Mouse (Mus musculus) hindbrain, embryonic 15.5 days (tissue): Measurements from ENCODE around the gene Ubxn6. TPM values are rescaled to one million over a fixed set of nuclear protein-coding genes. Genes with fewer than 3 reads are reported as not detected.

Experiments used
- ATAC-seq: fragments of 200-750 bp; cut with Nextera tagmentation; 2 replicates; pipeline ENCODE4 v1.8.0; 2017; ENCODE audit warnings: low read depth, moderate number of reproducible peaks, moderate TSS enrichment; ENCODE audit not compliant: low FRiP score
- H3K27ac ChIP-seq: fragments of 300-500 bp; sonication (generic); replicated peaks from 2 replicates; pipeline ENCODE4 v1.5.1; 2015; ENCODE audit warnings: mild to moderate bottlenecking, inconsistent platforms
- H3K27me3 ChIP-seq: fragments of 300-500 bp; sonication (generic); 2 replicates; pipeline ENCODE4 v1.6.1; 2015; ENCODE audit warnings: control low read depth, inconsistent platforms
- H3K36me3 ChIP-seq: fragments of 300-500 bp; sonication (generic); 2 replicates; pipeline ENCODE4 v1.6.1; 2015; ENCODE audit warnings: control low read depth, inconsistent platforms
- H3K4me1 ChIP-seq: fragments of 300-500 bp; sonication (generic); replicated peaks from 2 replicates; pipeline ENCODE4 v1.6.1; 2015; ENCODE audit warnings: control low read depth, inconsistent platforms
- H3K4me2 ChIP-seq: fragments of 300-500 bp; sonication (generic); 2 replicates; pipeline ENCODE4 v1.6.1; 2015; ENCODE audit warnings: moderate library complexity, mild to moderate bottlenecking, inconsistent platforms
- H3K4me3 ChIP-seq: fragments of 300-500 bp; sonication (generic); 2 replicates; pipeline ENCODE4 v1.5.1; 2015; ENCODE audit warnings: mild to moderate bottlenecking, inconsistent platforms
- H3K9ac ChIP-seq: fragments of 300-500 bp; sonication (generic); 2 replicates; pipeline ENCODE4 v1.6.1; 2015; ENCODE audit warnings: inconsistent platforms
- H3K9me3 ChIP-seq: fragments of 300-500 bp; sonication (generic); 2 replicates; pipeline ENCODE4 v1.6.1; 2016; ENCODE audit warnings: control low read depth, inconsistent platforms
- WGBS: fragments of 180-500 bp; shearing (Covaris S2); methylation state at CpG from one replicate; pipeline ENCODE4 v1.1.7; 2015; 5-methylcytosine and 5-hydroxymethylcytosine counted together
- polyA plus RNA-seq: library from polyadenylated mRNA; unstranded; fragments of >200 nt; fragmentation: Nextera tagmentation; extraction: Ambion mirVana; gene quantifications from 2 replicates; pipeline ENCODE4 v1.2.1, GENCODE M21; 2015

Ubxn6 gene
- polyA plus RNA-seq, 1 experiment from 2014 or later = 76.1 TPM

DNA sequence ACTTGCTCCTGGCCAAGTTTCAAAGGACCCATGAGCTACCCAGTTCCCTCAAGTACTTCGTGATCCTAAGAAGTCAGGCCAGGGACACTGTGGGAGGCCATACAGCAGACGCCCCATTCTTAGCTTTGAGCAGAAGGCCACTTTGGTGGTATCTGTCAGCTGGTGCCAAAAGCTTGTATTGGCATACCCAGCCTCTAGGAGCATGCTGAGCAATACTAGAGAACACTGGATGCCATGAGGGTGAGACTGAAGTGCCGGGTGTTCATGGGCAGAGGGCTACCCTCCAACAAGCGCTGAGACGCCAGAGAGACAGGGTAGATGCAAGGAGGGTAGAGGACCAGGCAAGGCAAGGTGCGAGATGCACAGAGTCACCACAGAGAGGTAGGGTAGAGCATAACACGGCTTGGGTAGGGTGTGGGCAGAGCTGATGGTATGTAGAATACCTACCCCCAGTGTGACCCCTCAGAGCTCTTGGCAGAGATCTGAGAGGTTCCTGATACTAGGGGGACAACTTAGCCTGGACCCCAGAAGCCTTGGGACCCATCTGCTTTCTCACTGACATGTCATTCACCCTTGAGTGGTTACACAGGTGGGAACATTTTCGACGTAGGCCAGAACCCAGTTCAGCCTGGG lies 44.5 kb downstream of the Ubxn6 start:
- H3K4me3 ChIP-seq = no peak overlapping the region
- WGBS = 84% methylated on average over 9 of the region's 9 CpGs
- no peaks in the 10 kb centered on the region for H3K27me3 ChIP-seq
- H3K4me2 ChIP-seq = no peak overlapping the region
- H3K9ac ChIP-seq = no peak overlapping the region
- no peak for ATAC-seq
- peaks cover 43% of the 10 kb centered on the region for H3K4me1 ChIP-seq
- no peak overlapping the region for H3K27ac ChIP-seq
- H3K36me3 ChIP-seq = peaks cover 9% of the 10 kb centered on the region; the same call in 1 of the 2 replicates
- no peaks in the 10 kb centered on the region for H3K9me3 ChIP-seq

DNA sequence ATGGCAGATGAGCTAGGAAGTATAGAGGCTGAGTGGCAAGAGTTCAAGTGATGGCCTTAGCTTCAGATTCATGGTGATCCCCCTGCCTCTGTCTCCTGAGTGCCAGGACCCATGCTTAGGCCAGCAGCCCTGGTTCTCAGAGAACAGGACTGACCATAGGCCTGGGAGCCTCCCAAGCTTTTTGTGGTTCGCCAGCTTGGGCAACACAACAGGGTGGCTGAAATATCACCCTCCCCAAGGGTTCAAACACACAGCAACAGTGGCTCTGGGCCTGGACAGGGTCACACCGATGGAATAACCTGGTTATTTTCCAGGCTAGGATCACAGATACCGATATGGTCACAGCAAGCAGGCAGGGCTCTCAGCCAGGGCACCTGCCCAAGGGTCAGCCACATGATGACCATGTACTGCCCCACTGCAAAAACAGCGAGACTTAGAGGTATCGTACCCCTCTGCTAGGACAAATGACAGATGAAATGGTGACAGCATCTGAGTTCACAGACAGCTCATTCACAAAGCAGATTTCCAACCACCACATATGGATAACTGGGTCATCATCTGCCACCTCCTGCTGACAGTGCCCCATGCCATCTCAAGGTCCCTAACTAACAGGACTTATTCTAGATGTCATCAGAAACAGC lies 46.9 kb downstream of the Ubxn6 start:
- Histone ChIP-seq H3K9me3 (no peaks in the 10 kb centered on the region), H3K36me3 (peaks cover 3% of the 10 kb centered on the region; the same call in 1 of the 2 replicates), H3K9ac (no peak overlapping the region), H3K4me1 (peaks cover 29% of the 10 kb centered on the region), H3K27ac (no peak overlapping the region), H3K4me2 (no peak overlapping the region), H3K4me3 (no peak overlapping the region), H3K27me3 (no peaks in the 10 kb centered on the region)
- no peak for ATAC-seq
- 94% methylated on average over 5 of the region's 5 CpGs for WGBS

- Histone ChIP-seq H3K36me3 (peaks cover 3% of the 10 kb centered on the region; the same call in 1 of the 2 replicates), H3K27ac (no peak overlapping the region), H3K4me1 (peaks cover 31% of the 10 kb centered on the region), H3K4me2 (no peak overlapping the region), H3K27me3 (no peaks in the 10 kb centered on the region), H3K4me3 (no peak overlapping the region), H3K9me3 (no peaks in the 10 kb centered on the region), H3K9ac (no peak overlapping the region)
- 82% methylated on average over 1 of the region's 1 CpGs for WGBS
- ATAC-seq = no peak
Measured at GRCm38 (mm10) chr17:56026881-56027280, 47.9 kb downstream of the Ubxn6 start.

DNA sequence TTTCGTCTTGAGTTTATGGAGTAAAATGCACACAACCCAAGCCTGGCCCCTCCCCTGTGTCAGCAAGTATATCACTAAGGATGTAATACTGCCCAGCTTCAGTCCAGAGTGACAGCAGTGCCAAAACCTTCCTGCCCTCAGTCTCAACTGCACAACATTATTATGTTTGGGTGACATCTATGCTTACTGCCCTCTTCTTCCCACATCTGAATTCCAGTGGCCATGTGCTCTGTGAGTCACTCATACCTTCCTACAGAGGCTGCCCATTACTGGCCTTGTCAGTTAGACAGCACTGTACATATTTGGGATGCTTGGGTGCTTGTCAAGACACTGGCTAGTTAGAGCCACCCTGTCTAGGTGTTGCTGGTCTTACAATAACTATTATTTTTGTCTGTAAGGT lies 48.5 kb downstream of the Ubxn6 start:
- Histone ChIP-seq H3K9me3 (no peaks in the 10 kb centered on the region), H3K27ac (no peak overlapping the region), H3K27me3 (no peaks in the 10 kb centered on the region), H3K4me1 (peaks cover 37% of the 10 kb centered on the region), H3K9ac (no peak overlapping the region), H3K36me3 (peaks cover 3% of the 10 kb centered on the region; the same call in 1 of the 2 replicates), H3K4me3 (no peak overlapping the region), H3K4me2 (no peak overlapping the region)
- no peak for ATAC-seq
- WGBS = 89% methylated on average over 1 of the region's 1 CpGs

GRCm38 (mm10) chr17:56024931-56025330 lies 49.9 kb downstream of the Ubxn6 start:
- H3K4me3 ChIP-seq = no peak overlapping the region
- H3K27ac ChIP-seq = no peak overlapping the region
- peaks cover 3% of the 10 kb centered on the region; the same call in 1 of the 2 replicates for H3K36me3 ChIP-seq
- no peak for ATAC-seq
- H3K4me1 ChIP-seq = peaks cover 32% of the 10 kb centered on the region
- no peak overlapping the region for H3K9ac ChIP-seq
- H3K4me2 ChIP-seq = no peak overlapping the region
- no peaks in the 10 kb centered on the region for H3K9me3 ChIP-seq
- H3K27me3 ChIP-seq = no peaks in the 10 kb centered on the region
- 84% methylated on average over 5 of the region's 5 CpGs for WGBS

- Histone ChIP-seq H3K36me3 (peaks cover 3% of the 10 kb centered on the region; the same call in 1 of the 2 replicates), H3K4me3 (no peak overlapping the region), H3K4me1 (peaks cover 32% of the 10 kb centered on the region), H3K4me2 (no peak overlapping the region), H3K9ac (no peak overlapping the region), H3K27me3 (no peaks in the 10 kb centered on the region), H3K9me3 (no peaks in the 10 kb centered on the region), H3K27ac (no peak overlapping the region)
- 79% methylated on average over 2 of the region's 2 CpGs for WGBS
- no peak for ATAC-seq
Measured at GRCm38 (mm10) chr17:56024476-56024875, 50.4 kb downstream of the Ubxn6 start.

GRCm38 (mm10) chr17:56023386-56023785 lies 51.4 kb downstream of the Ubxn6 start:
- no peak overlapping the region for H3K4me2 ChIP-seq
- no peak overlapping the region for H3K4me3 ChIP-seq
- H3K9me3 ChIP-seq = no peaks in the 10 kb centered on the region
- no peaks in the 10 kb centered on the region for H3K27me3 ChIP-seq
- H3K9ac ChIP-seq = no peak overlapping the region
- H3K27ac ChIP-seq = no peak overlapping the region
- 85% methylated on average over 5 of the region's 5 CpGs for WGBS
- H3K4me1 ChIP-seq = peaks cover 30% of the 10 kb centered on the region
- peaks cover 8% of the 10 kb centered on the region for H3K36me3 ChIP-seq
- no peak for ATAC-seq

GRCm38 (mm10) chr17:56022989-56023290 lies 51.9 kb downstream of the Ubxn6 start:
- H3K9me3 ChIP-seq = no peaks in the 10 kb centered on the region
- no peaks in the 10 kb centered on the region for H3K27me3 ChIP-seq
- H3K36me3 ChIP-seq = peaks cover 10% of the 10 kb centered on the region
- no peak for ATAC-seq
- WGBS = 72% methylated on average over 4 of the region's 4 CpGs
- H3K4me1 ChIP-seq = peaks cover 29% of the 10 kb centered on the region
- H3K9ac ChIP-seq = no peak overlapping the region
- H3K4me3 ChIP-seq = no peak overlapping the region
- H3K4me2 ChIP-seq = no peak overlapping the region
- H3K27ac ChIP-seq = no peak overlapping the region; the same call in 1 of the 2 replicates

GRCm38 (mm10) chr17:56022131-56022988 lies 52.5 kb downstream of the Ubxn6 start:
- Histone ChIP-seq H3K4me1 (peaks cover 29% of the 10 kb centered on the region), H3K36me3 (peaks cover 16% of the 10 kb centered on the region), H3K27ac (no peak overlapping the region; the same call in 1 of the 2 replicates), H3K4me3 (no peak overlapping the region), H3K27me3 (no peaks in the 10 kb centered on the region), H3K9ac (no peak overlapping the region), H3K9me3 (no peaks in the 10 kb centered on the region), H3K4me2 (no peak overlapping the region)
- WGBS = 40% methylated on average over 2 of the region's 2 CpGs
- no peak for ATAC-seq

DNA sequence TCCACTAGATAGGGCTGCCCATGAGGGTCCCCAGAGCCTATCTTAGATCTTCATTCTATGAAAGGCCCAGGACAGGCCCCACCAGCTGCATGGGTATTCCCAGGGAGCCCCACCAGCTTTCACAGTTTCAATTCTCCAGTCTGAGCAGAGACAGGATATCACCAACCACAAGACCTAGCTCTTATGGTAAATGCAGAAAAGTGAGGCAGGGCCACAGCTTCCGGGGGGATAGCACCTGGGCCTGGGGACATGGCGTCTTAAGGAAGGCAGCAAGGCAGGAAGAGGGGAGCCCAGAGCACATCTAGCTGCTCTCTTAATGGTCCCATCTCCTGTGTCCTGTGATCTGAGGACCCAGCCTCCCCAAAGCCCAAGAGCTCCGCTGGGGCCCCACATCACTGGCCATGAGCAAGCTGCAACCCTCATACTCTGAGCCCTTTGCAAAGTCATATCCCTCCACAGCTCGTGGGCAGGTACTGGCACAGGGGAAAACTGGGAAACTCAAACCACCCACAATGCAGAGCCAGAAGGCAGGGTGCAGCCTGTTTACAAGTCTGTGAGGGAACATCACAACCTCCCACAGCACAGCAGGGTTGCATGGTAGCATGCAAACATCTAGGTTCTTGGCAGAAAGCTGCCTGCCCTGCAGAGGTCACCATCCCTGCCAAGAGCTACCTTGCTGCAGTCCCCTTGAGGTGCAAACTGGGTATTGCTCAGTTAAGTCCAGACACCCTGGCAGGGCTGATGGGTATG lies 53.5 kb downstream of the Ubxn6 start:
- no peaks in the 10 kb centered on the region for H3K9me3 ChIP-seq
- H3K4me2 ChIP-seq = no peak overlapping the region
- peaks cover 29% of the 10 kb centered on the region for H3K4me1 ChIP-seq
- no peak for ATAC-seq
- no peaks in the 10 kb centered on the region for H3K27me3 ChIP-seq
- 79% methylated on average over 4 of the region's 4 CpGs for WGBS
- H3K9ac ChIP-seq = no peak overlapping the region
- peak overlapping the region; percentile 54 for H3K27ac ChIP-seq
- no peak overlapping the region for H3K4me3 ChIP-seq
- peaks cover 26% of the 10 kb centered on the region for H3K36me3 ChIP-seq

GRCm38 (mm10) chr17:56020400-56021084 lies 54.3 kb downstream of the Ubxn6 start:
- H3K27ac ChIP-seq = peak overlapping the region; percentile 54
- no peak overlapping the region for H3K9ac ChIP-seq
- H3K36me3 ChIP-seq = peaks cover 34% of the 10 kb centered on the region
- H3K4me2 ChIP-seq = no peak overlapping the region
- WGBS = 93% methylated on average over 6 of the region's 6 CpGs
- H3K4me1 ChIP-seq = peaks cover 29% of the 10 kb centered on the region
- no peaks in the 10 kb centered on the region for H3K27me3 ChIP-seq
- no peak for ATAC-seq
- H3K9me3 ChIP-seq = no peaks in the 10 kb centered on the region
- H3K4me3 ChIP-seq = no peak overlapping the region
